Mouse (Mus musculus): ENCODE measurements around the gene Lrrc23. TPM values are rescaled to one million over a fixed set of nuclear protein-coding genes. Genes with fewer than 3 reads are reported as not detected.
"Not testable (repeated sequence)": the region's sequence is repeated elsewhere in the genome, so short reads cannot be mapped to it uniquely, and the experiment has no call there.

Gene Lrrc23
- polyA plus RNA-seq, 1 experiment from 2014 or later: 4.0 TPM

GRCm38 (mm10) chr6:124812848-124813247 is 33.3 kb upstream of the Lrrc23 start:
- H3K27ac ChIP-seq: peak overlapping the region; percentile 88
- 21% methylated on average over 9 of the region's 9 CpGs for WGBS
- ATAC-seq (ENCODE audit: low FRiP score): no peak
- H3K27me3 ChIP-seq: no peaks in the 10 kb centered on the region
- peak overlapping the region; percentile 73 for H3K4me3 ChIP-seq (replicated peaks)
- peak overlapping the region; percentile 83 for H3K9ac ChIP-seq
- peaks cover 53% of the 10 kb centered on the region for H3K36me3 ChIP-seq (replicated peaks)
- peak overlapping the region; percentile 88 for H3K4me2 ChIP-seq
- H3K9me3 ChIP-seq: no peaks in the 10 kb centered on the region
- H3K4me1 ChIP-seq: peaks cover 60% of the 10 kb centered on the region

DNA sequence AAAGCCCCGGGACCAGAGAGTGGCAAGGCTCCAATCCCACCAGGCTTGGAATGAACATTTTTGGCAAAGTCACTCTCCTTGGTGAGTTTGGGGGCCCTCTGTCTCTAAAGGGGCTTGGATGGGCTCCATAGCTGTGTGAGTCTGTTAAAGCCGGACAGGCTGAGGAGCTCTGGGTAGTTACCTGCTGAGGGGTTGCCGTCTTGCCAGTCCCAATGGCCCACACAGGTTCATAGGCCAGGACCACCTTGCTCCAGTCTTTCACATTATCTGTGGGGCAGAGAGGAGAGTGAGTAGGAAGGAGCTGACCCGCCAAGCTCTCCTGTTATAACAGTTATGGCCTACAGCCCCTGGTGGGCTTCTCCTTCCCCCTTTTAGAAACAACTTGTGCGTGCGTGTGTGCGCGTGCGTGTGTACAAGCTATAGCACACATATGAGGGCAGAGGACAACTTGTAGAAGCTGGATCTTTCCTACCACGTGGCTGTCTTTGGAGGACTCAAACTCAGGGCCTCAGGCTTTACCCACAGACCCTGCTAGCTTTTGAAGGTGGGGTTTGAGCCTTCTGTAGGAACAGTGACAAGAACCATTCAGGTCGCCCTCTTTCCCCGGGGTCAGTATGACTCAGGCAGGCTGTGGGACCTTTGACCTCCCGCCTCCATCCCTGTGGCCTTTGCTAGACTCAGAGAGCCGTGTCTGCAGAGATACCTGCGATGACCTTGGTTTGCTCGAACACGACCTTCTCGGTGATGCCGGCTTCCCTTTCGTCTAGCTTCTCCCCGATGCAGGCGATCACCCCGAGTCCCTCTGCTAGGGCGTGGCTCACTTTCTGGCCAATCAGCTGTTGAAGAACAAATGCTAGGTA is 32.4 kb upstream of the Lrrc23 start:
- Histone ChIP-seq H3K9me3 (no peaks in the 10 kb centered on the region), H3K4me1 (peaks cover 60% of the 10 kb centered on the region), H3K9ac (peak overlapping the region; percentile 83), H3K4me3 (replicated peaks) (peak overlapping the region; percentile 73), H3K27me3 (no peaks in the 10 kb centered on the region), H3K27ac (0 out of 2 replicates have a peak overlapping the region, but pooled peaks have one; percentile 88), H3K4me2 (peak overlapping the region; percentile 88), H3K36me3 (replicated peaks) (peaks cover 44% of the 10 kb centered on the region)
- 85% methylated on average over 24 of the region's 24 CpGs for WGBS
- no peak for ATAC-seq (ENCODE audit: low FRiP score)

- Histone ChIP-seq H3K27me3 (no peaks in the 10 kb centered on the region), H3K36me3 (replicated peaks) (peaks cover 38% of the 10 kb centered on the region), H3K9me3 (no peaks in the 10 kb centered on the region), H3K27ac (no peak overlapping the region), H3K4me3 (replicated peaks) (no peak overlapping the region), H3K4me2 (no peak overlapping the region), H3K4me1 (peaks cover 62% of the 10 kb centered on the region), H3K9ac (no peak overlapping the region)
- 90% methylated on average over 4 of the region's 4 CpGs for WGBS
- no peak for ATAC-seq (ENCODE audit: low FRiP score)
Observed at GRCm38 (mm10) chr6:124811403-124811665, 31.8 kb upstream of the Lrrc23 start.

DNA sequence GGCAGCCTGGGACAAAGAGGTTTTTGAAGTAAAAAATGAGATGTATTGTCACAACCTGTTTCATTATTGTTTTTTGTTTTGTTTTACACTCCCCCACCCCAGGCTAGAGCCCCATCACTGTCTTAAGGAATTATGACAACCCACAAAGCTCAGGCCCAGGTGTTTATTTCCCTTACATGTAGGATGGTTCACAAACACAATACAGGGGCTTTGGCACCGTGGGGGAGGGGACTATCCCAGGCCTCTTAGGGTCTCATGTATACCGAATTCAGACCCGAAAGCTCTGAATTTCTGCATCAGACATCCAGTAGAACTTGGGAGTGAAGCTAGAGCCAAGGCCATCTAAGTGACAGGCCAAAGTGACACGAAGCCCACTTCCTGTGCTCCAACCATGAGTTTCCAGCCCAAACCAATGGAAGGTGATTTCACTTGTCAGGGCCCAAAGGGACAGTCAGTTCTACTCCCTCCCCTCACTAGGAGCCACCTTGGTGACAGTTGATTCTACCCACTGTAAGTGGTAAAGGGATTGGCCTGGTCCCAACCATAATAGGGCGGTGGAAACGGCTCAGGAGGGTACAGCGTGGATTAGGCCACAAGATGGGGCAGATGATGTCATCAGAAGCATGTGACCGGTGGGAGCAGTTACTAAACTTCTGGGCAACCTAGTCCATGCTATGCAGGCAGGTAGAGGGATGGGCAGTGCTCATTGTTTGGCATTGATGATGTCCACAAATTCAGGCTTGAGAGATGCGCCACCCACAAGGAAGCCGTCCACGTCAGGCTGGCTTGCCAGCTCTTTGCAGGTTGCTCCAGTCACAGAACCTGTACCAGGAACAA is 31.3 kb upstream of the Lrrc23 start:
- H3K9me3 ChIP-seq; H3K27ac ChIP-seq; H3K27me3 ChIP-seq; H3K4me2 ChIP-seq; H3K4me3 ChIP-seq (replicated peaks); H3K9ac ChIP-seq; ATAC-seq (ENCODE audit: low FRiP score): not testable (repeated sequence)
- H3K36me3 ChIP-seq (replicated peaks): peaks cover 33% of the 10 kb centered on the region
- peaks cover 67% of the 10 kb centered on the region for H3K4me1 ChIP-seq
- WGBS: 85% methylated on average over 11 of the region's 11 CpGs

DNA sequence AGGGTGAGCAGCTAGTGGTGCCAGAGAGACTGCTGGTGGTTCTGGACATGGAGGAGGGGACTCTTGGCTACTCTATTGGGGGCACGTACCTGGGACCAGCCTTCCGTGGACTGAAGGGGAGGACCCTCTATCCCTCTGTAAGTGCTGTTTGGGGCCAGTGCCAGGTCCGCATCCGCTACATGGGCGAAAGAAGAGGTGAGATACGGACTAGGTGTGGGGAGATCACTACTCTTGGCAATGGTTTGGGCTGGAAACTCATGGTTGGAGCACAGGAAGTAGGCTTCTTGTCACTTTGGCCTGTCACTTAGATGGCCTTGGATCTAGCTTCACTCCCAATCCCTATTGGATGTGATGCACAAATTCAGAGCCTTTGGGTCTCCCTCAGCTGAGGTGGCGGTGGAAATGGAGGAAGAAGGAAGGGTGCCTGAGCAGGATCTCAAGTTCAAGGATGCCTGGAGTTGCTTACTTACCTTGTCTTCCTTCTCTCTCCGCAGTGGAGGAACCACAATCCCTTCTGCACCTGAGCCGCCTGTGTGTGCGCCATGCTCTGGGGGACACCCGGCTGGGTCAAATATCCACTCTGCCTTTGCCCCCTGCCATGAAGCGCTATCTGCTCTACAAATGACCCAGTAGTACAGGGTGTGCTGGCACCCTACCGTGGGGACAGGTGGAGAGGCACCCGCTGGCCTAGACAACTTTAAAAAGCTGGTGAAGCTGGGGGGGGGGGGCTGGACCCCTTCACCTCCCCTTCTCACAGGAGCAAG is 30.4 kb upstream of the Lrrc23 start:
- peak overlapping the region; percentile 71 for H3K9ac ChIP-seq
- H3K4me1 ChIP-seq: peaks cover 69% of the 10 kb centered on the region
- H3K27ac ChIP-seq: peak overlapping the region; percentile 85
- peaks cover 25% of the 10 kb centered on the region for H3K36me3 ChIP-seq (replicated peaks)
- peak overlapping the region; percentile 54 for H3K4me3 ChIP-seq (replicated peaks)
- no peak for ATAC-seq (ENCODE audit: low FRiP score)
- H3K9me3 ChIP-seq: no peaks in the 10 kb centered on the region
- H3K27me3 ChIP-seq: no peaks in the 10 kb centered on the region
- peak overlapping the region; percentile 97 for H3K4me2 ChIP-seq
- 43% methylated on average over 14 of the region's 14 CpGs for WGBS

- no peaks in the 10 kb centered on the region for H3K27me3 ChIP-seq
- H3K9me3 ChIP-seq: no peaks in the 10 kb centered on the region
- H3K9ac ChIP-seq: peak overlapping the region; percentile 71
- H3K4me2 ChIP-seq: peak overlapping the region; percentile 97
- H3K27ac ChIP-seq: peak overlapping the region; percentile 85
- H3K4me3 ChIP-seq (replicated peaks): peak overlapping the region; percentile 54
- ATAC-seq (ENCODE audit: low FRiP score): peak; percentile 11; the same call in 1 of the 2 replicates
- under 1% methylated on average over 35 of the region's 35 CpGs for WGBS
- H3K4me1 ChIP-seq: peaks cover 61% of the 10 kb centered on the region
- H3K36me3 ChIP-seq (replicated peaks): peaks cover 25% of the 10 kb centered on the region
Observed at GRCm38 (mm10) chr6:124809052-124809774, 29.7 kb upstream of the Lrrc23 start.

GRCm38 (mm10) chr6:124808358-124809012 is 29.0 kb upstream of the Lrrc23 start, which contains the start of gene Spsb2:
TSS of gene Spsb2 (plus strand) at chr6:124808661.
- peak within 1 kb of the TSS; percentile 97 for H3K4me2 ChIP-seq
- ATAC-seq (ENCODE audit: low FRiP score): peak; percentile 51
- peaks cover 60% of the 10 kb centered on the region for H3K4me1 ChIP-seq
- no peaks in the 10 kb centered on the region for H3K9me3 ChIP-seq
- H3K36me3 ChIP-seq (replicated peaks): peaks cover 25% of the 10 kb centered on the region
- no peaks in the 10 kb centered on the region for H3K27me3 ChIP-seq
- peak within 1 kb of the TSS; percentile 54 for H3K4me3 ChIP-seq (replicated peaks)
- peak within 1 kb of the TSS; percentile 85 for H3K27ac ChIP-seq
- WGBS: 4% methylated on average over 29 of the region's 29 CpGs
- peak within 1 kb of the TSS; percentile 71 for H3K9ac ChIP-seq

DNA sequence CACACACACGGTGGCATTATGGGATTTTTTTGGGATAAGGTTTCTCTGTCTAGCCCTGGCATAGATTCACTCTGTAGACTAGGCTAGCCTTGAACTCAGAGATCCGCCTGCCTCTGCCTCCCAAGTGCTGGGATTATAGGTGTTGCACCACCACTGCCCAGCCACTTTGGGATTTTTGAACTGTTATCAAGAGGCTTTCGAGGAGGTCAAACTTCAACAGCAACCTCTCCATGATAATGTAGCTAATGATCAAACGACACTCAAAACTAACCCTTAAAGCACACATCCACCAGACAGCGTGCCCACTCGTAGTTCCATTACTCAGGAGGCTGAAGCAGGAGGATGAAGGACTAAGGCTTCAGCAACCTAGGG is 28.4 kb upstream of the Lrrc23 start:
- Histone ChIP-seq H3K36me3 (replicated peaks) (peaks cover 25% of the 10 kb centered on the region), H3K4me2 (peak overlapping the region; percentile 97), H3K27me3 (no peaks in the 10 kb centered on the region), H3K4me3 (replicated peaks) (peak overlapping the region; percentile 54), H3K9ac (peak overlapping the region; percentile 71; the same call in 1 of the 2 replicates), H3K27ac (peak overlapping the region; percentile 85), H3K4me1 (peaks cover 56% of the 10 kb centered on the region), H3K9me3 (no peaks in the 10 kb centered on the region)
- WGBS: 90% methylated on average over 6 of the region's 6 CpGs
- ATAC-seq (ENCODE audit: low FRiP score): no peak

- no peak overlapping the region for H3K4me2 ChIP-seq
- no peak overlapping the region for H3K9ac ChIP-seq
- WGBS: 87% methylated on average over 4 of the region's 4 CpGs
- no peaks in the 10 kb centered on the region for H3K9me3 ChIP-seq
- H3K4me1 ChIP-seq: peaks cover 49% of the 10 kb centered on the region
- no peaks in the 10 kb centered on the region for H3K27me3 ChIP-seq
- H3K4me3 ChIP-seq (replicated peaks): no peak overlapping the region
- 0 out of 2 replicates have a peak overlapping the region, but pooled peaks have one; percentile 2 for H3K27ac ChIP-seq
- H3K36me3 ChIP-seq (replicated peaks): peaks cover 22% of the 10 kb centered on the region
- ATAC-seq (ENCODE audit: low FRiP score): no peak
Observed at GRCm38 (mm10) chr6:124807366-124807765, 27.8 kb upstream of the Lrrc23 start.

DNA sequence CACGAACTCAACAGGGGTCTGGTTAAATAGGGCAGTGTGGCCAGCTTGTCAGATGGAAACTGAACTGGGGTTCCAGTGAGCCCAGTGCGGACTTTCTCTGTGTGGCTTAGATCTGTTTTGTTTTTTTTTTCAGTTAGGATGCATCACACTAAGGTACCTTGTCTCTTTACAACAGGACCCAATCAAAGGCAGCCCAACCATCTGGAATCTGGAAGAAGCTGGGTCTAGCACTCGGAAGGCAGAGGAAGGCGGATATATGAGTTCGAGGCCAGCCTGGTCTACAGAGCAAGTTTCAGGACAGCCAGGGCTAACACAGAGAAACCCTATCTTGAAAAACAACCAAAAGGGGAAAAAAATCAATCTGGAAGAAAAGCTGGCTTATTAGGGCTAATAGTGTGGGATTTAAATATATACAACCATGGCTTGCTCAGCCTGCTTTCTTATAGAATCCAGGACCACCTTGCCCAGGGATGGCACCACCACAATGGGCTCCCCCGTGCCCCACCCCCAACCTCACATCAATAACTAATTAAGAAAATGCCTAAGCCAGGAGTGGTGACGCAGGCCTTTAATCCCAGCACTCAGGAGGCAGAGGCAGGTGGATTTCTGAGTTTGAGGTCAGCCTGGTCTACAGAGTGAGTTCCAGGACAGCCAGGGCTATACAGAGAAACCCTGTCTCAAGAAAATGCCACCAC is 27.1 kb upstream of the Lrrc23 start:
- peaks cover 42% of the 10 kb centered on the region for H3K4me1 ChIP-seq
- peak overlapping the region; percentile 73 for H3K4me2 ChIP-seq
- no peaks in the 10 kb centered on the region for H3K9me3 ChIP-seq
- H3K36me3 ChIP-seq (replicated peaks): peaks cover 14% of the 10 kb centered on the region
- H3K9ac ChIP-seq: no peak overlapping the region
- no peak for ATAC-seq (ENCODE audit: low FRiP score)
- H3K27ac ChIP-seq: peak overlapping the region; percentile 88
- H3K4me3 ChIP-seq (replicated peaks): no peak overlapping the region
- WGBS: 72% methylated on average over 7 of the region's 7 CpGs
- no peaks in the 10 kb centered on the region for H3K27me3 ChIP-seq

Data from forebrain, embryonic 12.5 days (tissue).